Mouse (Mus musculus) hindbrain, embryonic 13.5 days (tissue): ENCODE measurements around the gene Erich2. TPM values are rescaled to one million over a fixed set of nuclear protein-coding genes. Genes with fewer than 3 reads are reported as not detected.
"Not testable (repeated sequence)": the region's sequence is repeated elsewhere in the genome, so short reads cannot be mapped to it uniquely, and the experiment has no call there.

Source experiments
- ATAC-seq: fragments of 200-750 bp; cut with Nextera tagmentation; 2 replicates; pipeline ENCODE4 v1.8.0; 2017; ENCODE audit warnings: moderate TSS enrichment; ENCODE audit not compliant: low FRiP score
- H3K27ac ChIP-seq: fragments of 300-500 bp; sonication (generic); 2 replicates; pipeline ENCODE4 v1.5.1; 2015; ENCODE audit warnings: inconsistent platforms, mild to moderate bottlenecking, moderate library complexity
- H3K27me3 ChIP-seq: fragments of 300-500 bp; sonication (generic); 2 replicates; pipeline ENCODE4 v1.6.1; 2015; ENCODE audit warnings: mild to moderate bottlenecking, inconsistent platforms
- H3K36me3 ChIP-seq: fragments of 300-500 bp; sonication (generic); 2 replicates; pipeline ENCODE4 v1.6.1; 2015; ENCODE audit warnings: mild to moderate bottlenecking, inconsistent platforms
- H3K4me1 ChIP-seq: fragments of 300-500 bp; sonication (generic); replicated peaks from 2 replicates; pipeline ENCODE4 v1.6.1; 2015; ENCODE audit warnings: inconsistent platforms
- H3K4me2 ChIP-seq: fragments of 300-500 bp; sonication (generic); 2 replicates; pipeline ENCODE4 v1.6.1; 2015; ENCODE audit warnings: inconsistent platforms, mild to moderate bottlenecking, moderate library complexity
- H3K4me3 ChIP-seq: fragments of 300-500 bp; sonication (generic); 2 replicates; pipeline ENCODE4 v1.5.1; 2015; ENCODE audit warnings: mild to moderate bottlenecking, inconsistent platforms
- H3K9ac ChIP-seq: fragments of 300-500 bp; sonication (generic); 2 replicates; pipeline ENCODE4 v1.6.1; 2015; ENCODE audit warnings: mild to moderate bottlenecking, inconsistent platforms
- H3K9me3 ChIP-seq: fragments of 300-500 bp; sonication (generic); 2 replicates; pipeline ENCODE4 v1.6.1; 2016; ENCODE audit warnings: inconsistent platforms
- WGBS: fragments of 180-500 bp; shearing (Covaris S2); methylation state at CpG from one replicate; pipeline ENCODE4 v1.1.7; 2015; 5-methylcytosine and 5-hydroxymethylcytosine counted together
- polyA plus RNA-seq: library from polyadenylated mRNA; unstranded; fragments of >200 nt; fragmentation: Nextera tagmentation; extraction: Ambion mirVana; gene quantifications from 2 replicates; pipeline ENCODE4 v1.2.1, GENCODE M21; 2015

Gene Erich2
- 2.3 and 3.8 TPM in 2 replicates for polyA plus RNA-seq

GRCm38 (mm10) chr2:70508496-70508895 is at the start of gene Erich2:
Gene Erich2 (plus strand): TSS chr2:70508819.
- Histone ChIP-seq H3K27ac (no peak within 1 kb of the TSS), H3K4me1 (peaks cover 6% of the 10 kb centered on the region), H3K9me3 (no peaks in the 10 kb centered on the region), H3K4me3 (peak within 1 kb of the TSS; percentile 54), H3K36me3 (no peaks in the 10 kb centered on the region), H3K4me2 (peak within 1 kb of the TSS; percentile 90), H3K27me3 (peaks cover 17% of the 10 kb centered on the region), H3K9ac (peak within 1 kb of the TSS; percentile 67)
- ATAC-seq: peak; percentile 33
- WGBS: 14% methylated on average over 10 of the region's 10 CpGs

GRCm38 (mm10) chr2:70463606-70464005 is 45.0 kb upstream of the Erich2 start:
- peaks cover 13% of the 10 kb centered on the region for H3K27me3 ChIP-seq
- H3K4me2 ChIP-seq: no peak overlapping the region
- WGBS: 80% methylated on average over 1 of the region's 1 CpGs
- no peaks in the 10 kb centered on the region for H3K36me3 ChIP-seq
- no peaks in the 10 kb centered on the region for H3K4me1 ChIP-seq
- H3K9me3 ChIP-seq: no peaks in the 10 kb centered on the region
- H3K27ac ChIP-seq: no peak overlapping the region
- H3K9ac ChIP-seq: no peak overlapping the region
- ATAC-seq: no peak
- no peak overlapping the region for H3K4me3 ChIP-seq

GRCm38 (mm10) chr2:70471136-70471535 is 37.5 kb upstream of the Erich2 start:
- no peak overlapping the region for H3K27ac ChIP-seq
- 12% methylated on average over 5 of the region's 5 CpGs for WGBS
- peaks cover 70% of the 10 kb centered on the region for H3K27me3 ChIP-seq

GRCm38 (mm10) chr2:70471861-70472620 is 36.6 kb upstream of the Erich2 start:
- Histone ChIP-seq H3K27me3 (peaks cover 76% of the 10 kb centered on the region), H3K4me2 (peak overlapping the region; percentile 59), H3K9ac (peak overlapping the region; percentile 43), H3K36me3 (no peaks in the 10 kb centered on the region), H3K27ac (no peak overlapping the region), H3K4me1 (peaks cover 49% of the 10 kb centered on the region), H3K4me3 (peak overlapping the region; percentile 35), H3K9me3 (no peaks in the 10 kb centered on the region)
- ATAC-seq: no peak
- WGBS: under 1% methylated on average over 48 of the region's 48 CpGs

More at GRCm38 (mm10) chr2:70471136-70471535, 37.5 kb upstream of the Erich2 start:
- Histone ChIP-seq H3K9ac (no peak overlapping the region), H3K9me3 (no peaks in the 10 kb centered on the region), H3K36me3 (no peaks in the 10 kb centered on the region), H3K4me3 (no peak overlapping the region), H3K4me2 (no peak overlapping the region), H3K4me1 (peaks cover 40% of the 10 kb centered on the region)
- no peak for ATAC-seq

- Histone ChIP-seq H3K4me2 (no peak overlapping the region), H3K4me3 (no peak overlapping the region), H3K9me3 (no peaks in the 10 kb centered on the region), H3K4me1 (peaks cover 6% of the 10 kb centered on the region; the same call in 1 of the 2 replicates), H3K9ac (no peak overlapping the region), H3K36me3 (no peaks in the 10 kb centered on the region), H3K27me3 (0 out of 2 replicates have a peak, but pooled peaks cover 11% of the 10 kb centered on the region), H3K27ac (no peak overlapping the region)
- 52% methylated on average over 13 of the region's 13 CpGs for WGBS
- no peak for ATAC-seq
These were observed 10.8 kb upstream of the Erich2 start for GRCm38 (mm10) chr2:70497715-70498318.

- Histone ChIP-seq H3K36me3 (no peaks in the 10 kb centered on the region), H3K27me3 (peaks cover 23% of the 10 kb centered on the region), H3K4me1 (peaks cover under 1% of the 10 kb centered on the region), H3K9ac (no peak overlapping the region), H3K4me3 (no peak overlapping the region), H3K9me3 (no peaks in the 10 kb centered on the region), H3K27ac (no peak overlapping the region), H3K4me2 (no peak overlapping the region)
- no peak for ATAC-seq
- 87% methylated on average over 10 of the region's 10 CpGs for WGBS
These were observed 5.2 kb upstream of the Erich2 start for GRCm38 (mm10) chr2:70503436-70503835.

GRCm38 (mm10) chr2:70505229-70505628 is 3.4 kb upstream of the Erich2 start:
- no peak overlapping the region for H3K27ac ChIP-seq
- H3K9ac ChIP-seq: no peak overlapping the region
- no peaks in the 10 kb centered on the region for H3K9me3 ChIP-seq
- no peak overlapping the region for H3K4me3 ChIP-seq
- H3K4me2 ChIP-seq: no peak overlapping the region
- H3K27me3 ChIP-seq: peaks cover 21% of the 10 kb centered on the region
- ATAC-seq: no peak
- 36% methylated on average over 1 of the region's 1 CpGs for WGBS
- no peaks in the 10 kb centered on the region for H3K36me3 ChIP-seq
- peaks cover 6% of the 10 kb centered on the region for H3K4me1 ChIP-seq

- H3K36me3 ChIP-seq: no peaks in the 10 kb centered on the region
- H3K4me1 ChIP-seq: peaks cover 6% of the 10 kb centered on the region
- no peak overlapping the region for H3K4me2 ChIP-seq
- H3K27me3 ChIP-seq: peaks cover 17% of the 10 kb centered on the region
- peak overlapping the region; percentile 35; the same call in 1 of the 2 replicates for H3K27ac ChIP-seq
- H3K9ac ChIP-seq: no peak overlapping the region
- WGBS: 40% methylated on average over 4 of the region's 4 CpGs
- no peak overlapping the region for H3K4me3 ChIP-seq
- no peaks in the 10 kb centered on the region for H3K9me3 ChIP-seq
- ATAC-seq: no peak
These were observed 2.7 kb upstream of the Erich2 start for GRCm38 (mm10) chr2:70505896-70506295.

- Histone ChIP-seq H3K27me3 (peaks cover 17% of the 10 kb centered on the region), H3K4me2 (no peak overlapping the region), H3K9ac (no peak overlapping the region), H3K4me3 (no peak overlapping the region), H3K36me3 (no peaks in the 10 kb centered on the region), H3K27ac (no peak overlapping the region), H3K9me3 (no peaks in the 10 kb centered on the region), H3K4me1 (peaks cover 6% of the 10 kb centered on the region)
- no peak for ATAC-seq
- 68% methylated on average over 2 of the region's 2 CpGs for WGBS
These were observed 2.2 kb upstream of the Erich2 start for GRCm38 (mm10) chr2:70506372-70506771.

- Histone ChIP-seq H3K27me3 (peaks cover 17% of the 10 kb centered on the region), H3K9ac (peak overlapping the region; percentile 67), H3K4me3 (peak overlapping the region; percentile 54), H3K27ac (no peak overlapping the region), H3K9me3 (no peaks in the 10 kb centered on the region), H3K4me1 (peaks cover 6% of the 10 kb centered on the region), H3K36me3 (no peaks in the 10 kb centered on the region), H3K4me2 (peak overlapping the region; percentile 90)
- peak; percentile 96 for ATAC-seq
- under 1% methylated on average over 41 of the region's 56 CpGs for WGBS
These were observed 508 bp downstream of the Erich2 start for GRCm38 (mm10) chr2:70509021-70509632.

GRCm38 (mm10) chr2:70538283-70538682 is 29.7 kb downstream of the Erich2 start:
- whole genome bisulfite sequencing: 48% methylated on average over 7 of the region's 7 CpGs
- H3K4me1 ChIP-seq, H3K4me3 ChIP-seq, H3K27ac ChIP-seq, ATAC-seq, H3K36me3 ChIP-seq, H3K4me2 ChIP-seq, H3K9ac ChIP-seq, H3K9me3 ChIP-seq, H3K27me3 ChIP-seq: not testable (repeated sequence)

- Histone ChIP-seq H3K27ac (no peak overlapping the region), H3K9ac (no peak overlapping the region), H3K27me3 (no peaks in the 10 kb centered on the region), H3K36me3 (no peaks in the 10 kb centered on the region), H3K9me3 (no peaks in the 10 kb centered on the region; the same call in 1 of the 2 replicates), H3K4me3 (no peak overlapping the region), H3K4me2 (no peak overlapping the region), H3K4me1 (no peaks in the 10 kb centered on the region)
- ATAC-seq: no peak
- WGBS: 61% methylated on average over 6 of the region's 6 CpGs
These were observed 42.1 kb downstream of the Erich2 start for GRCm38 (mm10) chr2:70550671-70551070.
